Mouse (Mus musculus): ENCODE data around the gene Pafah1b2.
A peak's percentile ranks its signal among the peaks of the same experiment; 100 is the strongest.

The Pafah1b2 gene

GRCm38 (mm10) chr9:46026058-46026849 is 13.8 kb upstream of the Pafah1b2 start:
- no peak for DNase-seq

GRCm38 (mm10) chr9:46023591-46023990 is 11.1 kb upstream of the Pafah1b2 start:
- DNase-seq, result peak; percentile 72 to 79

GRCm38 (mm10) chr9:46019975-46020374 is 7.5 kb upstream of the Pafah1b2 start:
- no peak for DNase-seq

GRCm38 (mm10) chr9:46018316-46018715 is 5.8 kb upstream of the Pafah1b2 start:
- peak; percentile 45 to 48 for DNase-seq

GRCm38 (mm10) chr9:46016417-46016816 is 3.9 kb upstream of the Pafah1b2 start:
- DNase-seq, result no peak

- peak; percentile 63 to 69 for DNase-seq
Observed at GRCm38 (mm10) chr9:46015831-46016230, 3.3 kb upstream of the Pafah1b2 start.

GRCm38 (mm10) chr9:46015081-46015551 is 2.6 kb upstream of the Pafah1b2 start:
- DNase-seq, result peak; percentile 52 to 53

- peak; percentile 54 to 61 for DNase-seq
Observed at GRCm38 (mm10) chr9:46014251-46014681, 1.8 kb upstream of the Pafah1b2 start.

- peak; percentile 19 to 32 for DNase-seq
Observed at GRCm38 (mm10) chr9:46013616-46014015, 1.1 kb upstream of the Pafah1b2 start.

GRCm38 (mm10) chr9:46013009-46013586 is 608 bp upstream of the Pafah1b2 start:
- peak in 1 of 2 experiments; percentile 67 for DNase-seq

- no peak for DNase-seq
Observed at GRCm38 (mm10) chr9:46011094-46011970, 1.2 kb downstream of the Pafah1b2 start.

GRCm38 (mm10) chr9:46009669-46009983 is 2.9 kb downstream of the Pafah1b2 start:
- DNase-seq, result no peak

- no peak for DNase-seq
Observed at GRCm38 (mm10) chr9:46008931-46009668, 3.4 kb downstream of the Pafah1b2 start.

GRCm38 (mm10) chr9:46006224-46006623 is 6.3 kb downstream of the Pafah1b2 start:
- no peak for DNase-seq

- DNase-seq, result no peak
Observed at GRCm38 (mm10) chr9:46004529-46004928, 8.0 kb downstream of the Pafah1b2 start.

- peak; percentile 91 to 94 for DNase-seq
Observed at GRCm38 (mm10) chr9:46003729-46004128, 8.8 kb downstream of the Pafah1b2 start.

- DNase-seq, result no peak
Observed at GRCm38 (mm10) chr9:45999009-45999408, 13.5 kb downstream of the Pafah1b2 start.

GRCm38 (mm10) chr9:45985229-45985567 is 27.3 kb downstream of the Pafah1b2 start:
- DNase-seq, result peak; percentile 87 to 90

GRCm38 (mm10) chr9:45984409-45985228 is 27.9 kb downstream of the Pafah1b2 start:
- peak; percentile 97 to 98 for DNase-seq

- peak; percentile 65 to 70 for DNase-seq
Observed at GRCm38 (mm10) chr9:45983676-45984408, 28.6 kb downstream of the Pafah1b2 start.

- DNase-seq, result no peak
Observed at GRCm38 (mm10) chr9:45981331-45981730, 31.2 kb downstream of the Pafah1b2 start.
